Mouse (Mus musculus) bone marrow, adult 2 months (tissue): Measurements from ENCODE around the gene Rab2b.
"Not testable (repeated sequence)": the region's sequence is repeated elsewhere in the genome, so short reads cannot be mapped to it uniquely, and the experiment has no call there.

Source experiments
- CTCF ChIP-seq: fragments of 200-500 bp; IDR thresholded peaks from 2 replicates; pipeline ENCODE4 v1.5.1; 2011; ENCODE audit warnings: low read length, control low read depth; ENCODE audit not compliant: control insufficient read depth, insufficient read depth
- POLR2A ChIP-seq: fragments of 200-500 bp; IDR thresholded peaks from 2 replicates; pipeline ENCODE4 v1.6.1; 2011; ENCODE audit warnings: low read depth, mild to moderate bottlenecking, control low read depth, low read length, borderline replicate concordance; ENCODE audit not compliant: control insufficient read depth

DNA sequence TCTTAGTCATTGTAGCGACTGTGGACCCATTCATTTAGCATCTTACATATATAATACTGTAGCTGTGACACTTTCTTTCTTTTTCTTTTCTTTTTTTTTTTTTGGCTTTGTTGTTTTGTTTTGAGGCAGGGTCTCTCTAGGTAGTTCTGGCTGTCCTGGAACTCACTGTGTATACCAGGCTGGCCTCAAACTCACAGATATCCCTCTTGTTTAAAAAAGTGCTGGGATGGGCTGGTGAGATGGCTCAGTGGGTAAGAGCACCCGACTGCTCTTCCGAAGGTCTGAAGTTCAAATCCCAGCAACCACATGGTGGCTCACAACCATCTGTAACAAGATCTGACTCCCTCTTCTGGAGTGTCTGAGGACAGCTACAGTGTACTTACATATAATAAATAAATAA lies 24.2 kb upstream of the Rab2b start:
- not testable (repeated sequence) for TF ChIP-seq POLR2A, CTCF
